ENCODE assay signal across 13 mouse cellular contexts in the genomic region with DNA sequence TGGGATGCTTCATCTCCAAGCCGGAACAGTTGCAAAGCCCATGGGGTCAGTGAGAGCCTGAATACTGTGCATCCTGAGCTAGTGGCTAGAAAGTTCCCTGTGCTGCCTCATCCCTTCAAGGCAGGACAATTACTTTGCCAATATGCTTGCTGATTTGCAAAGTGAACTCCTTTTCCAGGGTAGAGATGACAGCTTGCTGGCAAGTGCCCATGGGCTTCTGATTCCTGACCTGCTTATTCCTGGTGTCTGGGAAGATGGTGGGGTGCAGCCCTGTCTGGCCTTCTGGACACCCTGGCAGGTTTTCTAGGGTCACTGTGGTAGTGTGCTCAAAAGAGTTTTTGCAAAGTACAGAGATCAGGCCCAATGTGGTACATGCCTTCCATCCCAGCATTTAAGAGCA.
"Had no signal": no experiment of that assay in that cellular context is flagged by ENCODE, and none has a peak within 500 bp of the region (broad histone marks: within the 10 kb centered on the region; RNA-seq: fewer than 3 reads in every experiment).

No protein-coding gene starts in this region.

- DNase-seq: gastrocnemius, adult 2 months; gastrocnemius, postnatal 10 days; gastrocnemius, postnatal 25 days; heart, adult 18-20 months; heart, postnatal 14 days; heart, postnatal 36 days; kidney, adult 11 months; kidney, adult 2 months; kidney, adult 9 months; kidney, postnatal 14 days; kidney, postnatal 36 days; liver; liver, embryonic 13.5 days had no signal
